Mouse (Mus musculus) ES-E14 (cell line): ENCODE measurements around the gene Snrk.

ENCODE experiments used
- CHD2 ChIP-seq: IDR thresholded peaks from 2 replicates; pipeline ENCODE4 v1.6.1; 2014; ENCODE audit warnings: mild to moderate bottlenecking, low read depth, low read length, inconsistent platforms
- HCFC1 ChIP-seq: IDR thresholded peaks from 2 replicates; pipeline ENCODE4 v1.6.1; 2012; ENCODE audit warnings: low read length, inconsistent platforms, borderline replicate concordance; ENCODE audit not compliant: insufficient read depth
- MAFK ChIP-seq: IDR thresholded peaks from 2 replicates; pipeline ENCODE4 v1.6.1; 2014; ENCODE audit warnings: mild to moderate bottlenecking, low read depth, low read length, inconsistent platforms; ENCODE audit not compliant: insufficient read depth
- ZC3H11A ChIP-seq: IDR thresholded peaks from 2 replicates; pipeline ENCODE4 v1.6.1; 2012; ENCODE audit warnings: low read depth, mild to moderate bottlenecking, inconsistent platforms, low read length, borderline replicate concordance
- ZNF384 ChIP-seq: IDR thresholded peaks from 2 replicates; pipeline ENCODE4 v1.6.1; 2012; ENCODE audit warnings: low read depth, low read length, inconsistent platforms

- TF ChIP-seq ZC3H11A (no peak), CHD2 (no peak), MAFK (no peak), ZNF384 (no peak), HCFC1 (no peak)
These were observed 57.7 kb downstream of the Snrk start for GRCm38 (mm10) chr9:122174723-122175122.
